Mouse (Mus musculus): Measurements from ENCODE around the gene Inpp4b. TPM values are rescaled to one million over a fixed set of nuclear protein-coding genes. Genes with fewer than 3 reads are reported as not detected.

The Inpp4b gene
- polyA plus RNA-seq, 1 experiment from 2014 or later: 9.1 TPM

- peak; percentile 3; the same call in 1 of the 2 replicates for TF ChIP-seq CTCF (IDR thresholded peaks at IDR 0.05; ENCODE audit: low read depth)
- 10% methylated on average over 12 of the region's 12 CpGs for WGBS
- Histone ChIP-seq H3K27me3 (ENCODE audit: insufficient read depth, low read length) (no peaks in the 10 kb centered on the region), H3K4me2 (ENCODE audit: low read length) (peak overlapping the region; percentile 49), H3K9me3 (replicated peaks; ENCODE audit: low read length) (no peaks in the 10 kb centered on the region), H3K4me3 (replicated peaks; ENCODE audit: low read depth, low read length) (peak overlapping the region; percentile 22), H3K27ac (peak overlapping the region; percentile 73), H3K9ac (ENCODE audit: low read depth, low read length) (peak overlapping the region; percentile 42; the same call in 1 of the 2 replicates), H3K4me1 (replicated peaks; ENCODE audit: insufficient read depth, low read length) (no peaks in the 10 kb centered on the region), H3K36me3 (ENCODE audit: insufficient read depth, low read length) (no peaks in the 10 kb centered on the region)
- DNase-seq (ENCODE audit: low spot score): peak; percentile 79
- ATAC-seq (replicated peaks; ENCODE audit: low FRiP score, low read depth): no peak; the same call in 1 of the 2 replicates
These were observed 425.3 kb downstream of the Inpp4b start for GRCm38 (mm10) chr8:81767411-81768312.

- ATAC-seq (replicated peaks; ENCODE audit: low FRiP score, low read depth) (no peak), DNase-seq (ENCODE audit: low spot score) (peak; percentile 67)
- Histone ChIP-seq H3K4me3 (replicated peaks; ENCODE audit: low read depth, low read length) (peak overlapping the region; percentile 22), H3K9me3 (replicated peaks; ENCODE audit: low read length) (no peaks in the 10 kb centered on the region), H3K27ac (0 out of 2 replicates have a peak overlapping the region, but pooled peaks have one; percentile 73), H3K9ac (ENCODE audit: low read depth, low read length) (no peak overlapping the region), H3K27me3 (ENCODE audit: insufficient read depth, low read length) (no peaks in the 10 kb centered on the region), H3K36me3 (ENCODE audit: insufficient read depth, low read length) (no peaks in the 10 kb centered on the region), H3K4me1 (replicated peaks; ENCODE audit: insufficient read depth, low read length) (no peaks in the 10 kb centered on the region), H3K4me2 (ENCODE audit: low read length) (peak overlapping the region; percentile 49)
- TF ChIP-seq CTCF (IDR thresholded peaks at IDR 0.05; ENCODE audit: low read depth): no peak
- 52% methylated on average over 2 of the region's 2 CpGs for WGBS
These were observed 425.9 kb downstream of the Inpp4b start for GRCm38 (mm10) chr8:81768313-81768675.

GRCm38 (mm10) chr8:81768731-81769445, 426.5 kb downstream of the Inpp4b start:
- Histone ChIP-seq H3K4me2 (ENCODE audit: low read length) (peak overlapping the region; percentile 49), H3K4me3 (replicated peaks; ENCODE audit: low read depth, low read length) (no peak overlapping the region), H3K9me3 (replicated peaks; ENCODE audit: low read length) (no peaks in the 10 kb centered on the region), H3K4me1 (replicated peaks; ENCODE audit: insufficient read depth, low read length) (no peaks in the 10 kb centered on the region), H3K27me3 (ENCODE audit: insufficient read depth, low read length) (no peaks in the 10 kb centered on the region), H3K9ac (ENCODE audit: low read depth, low read length) (no peak overlapping the region), H3K36me3 (ENCODE audit: insufficient read depth, low read length) (no peaks in the 10 kb centered on the region), H3K27ac (no peak overlapping the region)
- ATAC-seq (replicated peaks; ENCODE audit: low FRiP score, low read depth): no peak
- WGBS: 43% methylated on average over 2 of the region's 2 CpGs
- TF ChIP-seq CTCF (IDR thresholded peaks at IDR 0.05; ENCODE audit: low read depth): no peak
- no peak for DNase-seq (ENCODE audit: low spot score)

- WGBS: 73% methylated on average over 6 of the region's 6 CpGs
- Histone ChIP-seq H3K27me3 (ENCODE audit: insufficient read depth, low read length) (no peaks in the 10 kb centered on the region), H3K4me3 (replicated peaks; ENCODE audit: low read depth, low read length) (no peak overlapping the region), H3K27ac (no peak overlapping the region), H3K9ac (ENCODE audit: low read depth, low read length) (no peak overlapping the region), H3K9me3 (replicated peaks; ENCODE audit: low read length) (no peaks in the 10 kb centered on the region), H3K36me3 (ENCODE audit: insufficient read depth, low read length) (no peaks in the 10 kb centered on the region), H3K4me2 (ENCODE audit: low read length) (no peak overlapping the region), H3K4me1 (replicated peaks; ENCODE audit: insufficient read depth, low read length) (no peaks in the 10 kb centered on the region)
- DNase-seq (ENCODE audit: low spot score) (no peak), ATAC-seq (replicated peaks; ENCODE audit: low FRiP score, low read depth) (no peak)
- TF ChIP-seq CTCF (IDR thresholded peaks at IDR 0.05; ENCODE audit: low read depth): no peak
These were observed 428.4 kb downstream of the Inpp4b start for GRCm38 (mm10) chr8:81770603-81771276.

GRCm38 (mm10) chr8:81772855-81773254, 430.5 kb downstream of the Inpp4b start:
- WGBS: 86% methylated on average over 5 of the region's 5 CpGs
- ATAC-seq (replicated peaks; ENCODE audit: low FRiP score, low read depth): no peak
- Histone ChIP-seq H3K9ac (ENCODE audit: low read depth, low read length) (no peak overlapping the region), H3K36me3 (ENCODE audit: insufficient read depth, low read length) (no peaks in the 10 kb centered on the region), H3K4me2 (ENCODE audit: low read length) (no peak overlapping the region), H3K27me3 (ENCODE audit: insufficient read depth, low read length) (no peaks in the 10 kb centered on the region), H3K4me1 (replicated peaks; ENCODE audit: insufficient read depth, low read length) (no peaks in the 10 kb centered on the region), H3K4me3 (replicated peaks; ENCODE audit: low read depth, low read length) (no peak overlapping the region), H3K27ac (no peak overlapping the region), H3K9me3 (replicated peaks; ENCODE audit: low read length) (no peaks in the 10 kb centered on the region)
- no peak for TF ChIP-seq CTCF (IDR thresholded peaks at IDR 0.05; ENCODE audit: low read depth)
- no peak for DNase-seq (ENCODE audit: low spot score)
